In genomic region chr17:87570676-87571344, GRCm38 (mm10) we compare ENCODE assay signal across 8 mouse cellular contexts.
DNase-seq lines count a peak whose midpoint lies in the region; ATAC-seq and TF ChIP-seq lines count a peak whose summit lies in the region.

No protein-coding gene starts in this region.

- no peak overlapping the region for H3K9ac ChIP-seq in forebrain, postnatal 0 days

- ATAC-seq in frontal cortex, adult (ENCODE audit: low TSS enrichment), result peak; percentile 32
- peak; percentile 40 for ATAC-seq in forebrain, postnatal 0 days

- DNase-seq in frontal cortex, postnatal 10 days (ENCODE audit: low spot score in 2 of 2), result no peak
- peak; percentile 45 for DNase-seq in R1 (ENCODE audit: low read depth, low spot score)
- DNase-seq in forebrain, postnatal 0 days, result peak; percentile 21
- peak; percentile 13 for DNase-seq in lung, postnatal 25 days (ENCODE audit: low spot score)
- no peak for DNase-seq in B cell, adult 2 months
- no peak for DNase-seq in urinary bladder, postnatal 14 days (ENCODE audit: low spot score)
- DNase-seq in urinary bladder, postnatal 4 days (ENCODE audit: low spot score in 2 of 2), result no peak

- no peak overlapping the region for H3K4me3 ChIP-seq in forebrain, postnatal 0 days (ENCODE audit: low read depth, low read length)

- H3K27ac ChIP-seq in forebrain, postnatal 0 days (ENCODE audit: low read depth, low read length), result no peak overlapping the region

- no peaks in the 10 kb centered on the region for H3K36me3 ChIP-seq in forebrain, postnatal 0 days (ENCODE audit: insufficient read depth)

- WGBS in forebrain, postnatal 0 days, result 48% methylated on average over 18 of the region's 18 CpGs

- H3K27me3 ChIP-seq in forebrain, postnatal 0 days (ENCODE audit: insufficient read depth, low read length), result no peaks in the 10 kb centered on the region

- H3K4me2 ChIP-seq in forebrain, postnatal 0 days (ENCODE audit: low read depth), result peak overlapping the region; percentile 34

- H3K4me1 ChIP-seq in forebrain, postnatal 0 days (ENCODE audit: insufficient read depth), result no peaks in the 10 kb centered on the region

- no peaks in the 10 kb centered on the region for H3K9me3 ChIP-seq in forebrain, postnatal 0 days (ENCODE audit: low read length)

- no peak for TF ChIP-seq CTCF in forebrain, postnatal 0 days (IDR thresholded peaks at IDR 0.05; ENCODE audit: low read depth)

Comparison
In these comparisons a context has a peak if more than half of its experiments do, and no peak if none do; other contexts are left out.
1. DNase-seq: peak in R1 (single experiment), forebrain, postnatal 0 days (single experiment) and lung, postnatal 25 days (single experiment); none in frontal cortex, postnatal 10 days (0 of 2), B cell, adult 2 months (0 of 2), urinary bladder, postnatal 14 days (single experiment) and urinary bladder, postnatal 4 days (0 of 2).